Mouse (Mus musculus) limb, embryonic 10.5 days (tissue): ENCODE results near the gene Mrc2. TPM values are rescaled to one million over a fixed set of nuclear protein-coding genes. Genes with fewer than 3 reads are reported as not detected.

Source experiments
- DNase-seq: peaks from one replicate; pipeline ENCODE4 v3.0.0-alpha.2; 2017; ENCODE audit warnings: low spot score
- H3K27ac ChIP-seq: fragments of 300-500 bp; sonication (generic); 2 replicates; pipeline ENCODE4 v1.5.1; 2016; ENCODE audit warnings: mild to moderate bottlenecking
- H3K27me3 ChIP-seq: fragments of 300-500 bp; sonication (generic); 2 replicates; pipeline ENCODE4 v1.6.1; 2016; ENCODE audit warnings: low read depth, mild to moderate bottlenecking; ENCODE audit not compliant: poor library complexity, severe bottlenecking
- H3K36me3 ChIP-seq: fragments of 300-500 bp; sonication (generic); 2 replicates; pipeline ENCODE4 v1.6.1; 2016; ENCODE audit warnings: mild to moderate bottlenecking, moderate library complexity
- H3K4me1 ChIP-seq: fragments of 300-500 bp; sonication (generic); 2 replicates; pipeline ENCODE4 v1.6.1; 2016
- H3K4me3 ChIP-seq: fragments of 300-500 bp; sonication (generic); 2 replicates; pipeline ENCODE4 v1.5.1; 2016; ENCODE audit warnings: mild to moderate bottlenecking, moderate library complexity
- H3K9me3 ChIP-seq: fragments of 300-500 bp; sonication (generic); replicated peaks from 2 replicates; pipeline ENCODE4 v1.6.1; 2016; ENCODE audit warnings: mild to moderate bottlenecking
- WGBS: fragments of 180-500 bp; shearing (Covaris S2); methylation state at CpG from one replicate; pipeline ENCODE4 v1.1.7; 2016; 5-methylcytosine and 5-hydroxymethylcytosine counted together
- polyA plus RNA-seq: library from polyadenylated mRNA; unstranded; fragments of >200 nt; fragmentation: Nextera tagmentation; extraction: Ambion mirVana; gene quantifications from 2 replicates; pipeline ENCODE4 v1.2.1, GENCODE M21; 2016

Mrc2 gene
- polyA plus RNA-seq, 1 experiment from 2014 or later, result 31.6 TPM

- Histone ChIP-seq H3K36me3 (peaks cover 84% of the 10 kb centered on the region), H3K27ac (peak overlapping the region; percentile 70; the same call in 1 of the 2 replicates), H3K4me1 (peaks cover 49% of the 10 kb centered on the region), H3K27me3 (no peaks in the 10 kb centered on the region), H3K9me3 (no peaks in the 10 kb centered on the region), H3K4me3 (no peak overlapping the region)
- DNase-seq, result no peak
- WGBS, result 69% methylated on average over 12 of the region's 12 CpGs
These were observed 10.5 kb upstream of the Mrc2 start for GRCm38 (mm10) chr11:105281763-105282459.

DNA sequence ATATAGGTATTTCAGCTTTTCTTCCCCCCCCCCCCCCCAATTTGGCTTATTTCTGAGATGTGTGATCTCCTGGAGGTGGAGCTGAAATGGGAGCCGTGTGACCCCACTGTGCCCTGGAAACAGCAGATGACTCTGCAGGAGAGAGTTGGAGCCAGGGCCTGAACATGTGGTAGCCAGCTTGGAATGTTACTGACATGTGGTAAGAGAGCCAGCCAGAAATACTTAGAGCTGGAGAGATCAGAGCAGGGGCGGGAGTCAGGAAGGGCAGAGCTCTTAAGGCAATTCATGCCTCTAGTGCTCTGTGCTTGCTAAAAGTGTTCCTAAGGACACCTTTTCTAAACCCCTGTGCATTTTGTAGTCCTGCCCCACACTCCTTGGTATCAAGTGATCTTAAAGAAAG lies 10.0 kb upstream of the Mrc2 start:
- H3K36me3 ChIP-seq, result peaks cover 84% of the 10 kb centered on the region
- peaks cover 49% of the 10 kb centered on the region for H3K4me1 ChIP-seq
- DNase-seq, result peak; percentile 66
- H3K9me3 ChIP-seq, result no peaks in the 10 kb centered on the region
- peak overlapping the region; percentile 70; the same call in 1 of the 2 replicates for H3K27ac ChIP-seq
- H3K4me3 ChIP-seq, result no peak overlapping the region
- 0% methylated on average over 2 of the region's 2 CpGs for WGBS
- H3K27me3 ChIP-seq, result no peaks in the 10 kb centered on the region

DNA sequence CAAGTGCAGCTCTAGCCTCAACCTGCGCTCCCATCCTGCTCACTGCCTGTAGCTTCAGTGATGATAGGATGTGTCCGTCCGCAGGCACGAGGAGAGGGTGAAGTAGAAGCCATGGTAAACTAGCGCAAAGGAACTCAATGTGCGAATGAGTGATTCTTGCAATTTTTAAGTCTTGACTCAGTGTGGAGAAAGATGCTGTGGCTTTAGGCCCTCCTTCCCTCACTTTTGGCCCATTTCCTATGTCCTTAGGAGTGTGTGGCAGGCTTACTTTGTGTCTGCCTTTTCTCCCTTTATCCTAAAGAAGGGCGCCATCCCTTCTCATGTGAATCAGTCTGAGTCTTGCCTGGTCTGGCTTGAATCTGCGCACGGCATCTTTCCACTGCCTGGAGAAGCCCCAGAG lies 9.4 kb upstream of the Mrc2 start:
- peaks cover 49% of the 10 kb centered on the region for H3K4me1 ChIP-seq
- H3K27ac ChIP-seq, result peak overlapping the region; percentile 70; the same call in 1 of the 2 replicates

GRCm38 (mm10) chr11:105285720-105286119 lies 6.7 kb upstream of the Mrc2 start:
- 47% methylated on average over 3 of the region's 3 CpGs for WGBS
- H3K27ac ChIP-seq, result peak overlapping the region; percentile 84
- DNase-seq, result peak; percentile 54

More for the DNA sequence above, 9.4 kb upstream of the Mrc2 start:
- peaks cover 82% of the 10 kb centered on the region for H3K36me3 ChIP-seq
- no peaks in the 10 kb centered on the region for H3K9me3 ChIP-seq
- H3K27me3 ChIP-seq, result no peaks in the 10 kb centered on the region
- DNase-seq, result no peak
- WGBS, result 88% methylated on average over 9 of the region's 9 CpGs
- H3K4me3 ChIP-seq, result no peak overlapping the region

DNA sequence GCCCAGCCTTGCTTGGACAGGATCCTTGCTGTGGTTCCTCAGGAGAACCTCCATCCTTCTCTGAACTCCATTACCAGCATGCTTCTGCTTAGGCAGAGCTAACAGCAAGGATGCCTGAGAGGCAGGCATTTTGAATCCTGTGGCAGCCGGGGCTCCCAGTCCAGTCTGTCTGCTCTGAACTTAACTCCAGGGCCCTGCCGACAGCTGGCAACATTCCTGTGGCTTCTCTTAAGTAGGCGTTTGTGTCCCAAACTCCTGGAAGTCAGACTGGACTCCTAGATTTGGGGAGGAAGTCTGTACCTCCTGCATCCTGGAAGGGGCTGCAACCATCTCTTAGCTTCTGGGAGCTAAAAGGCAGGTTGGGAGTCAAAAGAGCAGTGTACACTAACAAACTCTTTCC lies 3.0 kb upstream of the Mrc2 start:
- Histone ChIP-seq H3K27ac (peak overlapping the region; percentile 58), H3K4me3 (no peak overlapping the region), H3K36me3 (peaks cover 38% of the 10 kb centered on the region), H3K9me3 (no peaks in the 10 kb centered on the region), H3K4me1 (peaks cover 71% of the 10 kb centered on the region), H3K27me3 (no peaks in the 10 kb centered on the region)
- no peak for DNase-seq
- WGBS, result 54% methylated on average over 3 of the region's 3 CpGs

More at GRCm38 (mm10) chr11:105285720-105286119, 6.7 kb upstream of the Mrc2 start:
- peaks cover 68% of the 10 kb centered on the region for H3K4me1 ChIP-seq
- no peaks in the 10 kb centered on the region for H3K9me3 ChIP-seq
- no peaks in the 10 kb centered on the region for H3K27me3 ChIP-seq
- H3K4me3 ChIP-seq, result 0 out of 2 replicates have a peak overlapping the region, but pooled peaks have one; percentile 6
- H3K36me3 ChIP-seq, result peaks cover 63% of the 10 kb centered on the region

DNA sequence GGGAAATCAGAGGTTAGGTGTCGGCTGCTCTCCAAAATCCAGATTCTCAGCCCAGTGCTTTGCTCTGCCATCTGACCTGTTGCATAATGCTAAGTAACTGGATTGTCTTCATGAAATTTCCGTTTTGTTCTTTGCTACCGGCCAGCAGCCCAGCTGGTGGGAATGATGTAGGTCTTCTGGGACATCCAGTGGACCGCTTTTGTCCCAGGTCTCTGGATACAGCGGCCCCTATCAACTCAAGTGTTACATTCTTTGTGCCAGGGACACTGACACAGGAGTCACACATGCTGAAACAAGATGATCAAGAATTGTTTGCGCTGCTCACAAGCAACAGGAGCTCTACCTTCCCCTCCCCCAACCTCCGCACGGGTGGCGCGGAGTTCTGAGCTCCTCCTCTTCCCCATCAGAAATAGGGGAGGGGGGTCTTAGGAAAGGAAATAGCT lies 741 bp upstream of the Mrc2 start:
- Histone ChIP-seq H3K4me3 (peak overlapping the region; percentile 86), H3K9me3 (no peaks in the 10 kb centered on the region), H3K27ac (peak overlapping the region; percentile 99), H3K4me1 (peaks cover 63% of the 10 kb centered on the region), H3K36me3 (peaks cover 31% of the 10 kb centered on the region), H3K27me3 (no peaks in the 10 kb centered on the region)
- DNase-seq, result no peak
- 3% methylated on average over 10 of the region's 10 CpGs for WGBS

DNA sequence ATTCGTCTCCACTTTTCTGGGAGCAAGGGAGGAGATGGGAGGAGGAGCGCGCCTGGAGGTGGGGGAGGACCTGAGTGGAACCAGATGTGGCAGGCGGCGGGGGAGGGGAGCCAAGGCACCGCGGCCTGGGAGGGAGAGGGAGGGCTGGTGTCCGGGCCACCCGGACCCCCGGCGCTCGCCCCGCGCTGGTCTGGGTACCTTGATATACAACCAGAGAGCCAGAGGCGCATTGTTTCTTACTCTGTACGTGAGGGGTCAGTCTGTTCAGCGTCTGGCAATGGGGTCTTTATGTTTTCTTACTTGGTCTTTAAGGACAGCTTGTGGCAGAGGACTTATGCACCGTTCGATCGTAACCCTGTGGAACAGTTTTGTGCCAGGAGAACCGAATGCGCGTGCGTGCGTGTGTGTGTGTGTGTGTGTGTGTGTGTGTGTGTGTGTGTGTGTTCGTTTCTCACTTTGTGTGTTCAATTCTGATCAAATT lies 698 bp downstream of the Mrc2 start:
- WGBS, result under 1% methylated on average over 26 of the region's 26 CpGs
- H3K27me3 ChIP-seq, result no peaks in the 10 kb centered on the region
- peak; percentile 94 for DNase-seq
- peak overlapping the region; percentile 99 for H3K27ac ChIP-seq
- peaks cover 63% of the 10 kb centered on the region for H3K4me1 ChIP-seq
- no peaks in the 10 kb centered on the region for H3K9me3 ChIP-seq
- H3K4me3 ChIP-seq, result peak overlapping the region; percentile 86
- H3K36me3 ChIP-seq, result peaks cover 33% of the 10 kb centered on the region

GRCm38 (mm10) chr11:105293901-105294494 lies 1.6 kb downstream of the Mrc2 start:
- Histone ChIP-seq H3K9me3 (no peaks in the 10 kb centered on the region), H3K27me3 (no peaks in the 10 kb centered on the region), H3K36me3 (peaks cover 39% of the 10 kb centered on the region), H3K27ac (peak overlapping the region; percentile 99), H3K4me1 (peaks cover 62% of the 10 kb centered on the region), H3K4me3 (peak overlapping the region; percentile 86)
- WGBS, result 2% methylated on average over 9 of the region's 9 CpGs
- DNase-seq, result peak; percentile 50

DNA sequence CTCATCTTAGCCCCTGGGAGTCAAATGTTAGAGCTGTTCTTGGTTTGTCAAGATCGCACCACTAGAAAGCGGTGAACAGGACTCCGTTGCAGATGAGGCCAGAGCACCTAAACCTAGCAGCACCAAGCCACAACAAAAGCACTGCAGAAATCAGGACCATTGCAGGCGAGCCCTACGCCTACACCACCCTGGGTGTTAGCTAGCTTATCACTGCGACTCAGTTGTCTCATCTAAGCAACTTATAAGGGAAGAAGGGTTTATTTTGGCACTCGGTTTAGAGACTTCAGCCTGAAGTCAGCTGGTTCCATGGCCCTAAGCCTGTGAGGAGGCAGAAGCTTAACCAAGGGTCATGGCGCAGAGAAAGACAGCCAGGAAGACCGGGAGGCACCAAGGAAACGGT lies 3.6 kb downstream of the Mrc2 start:
- Histone ChIP-seq H3K4me1 (peaks cover 47% of the 10 kb centered on the region), H3K4me3 (no peak overlapping the region), H3K27ac (no peak overlapping the region), H3K36me3 (peaks cover 58% of the 10 kb centered on the region), H3K9me3 (no peaks in the 10 kb centered on the region), H3K27me3 (no peaks in the 10 kb centered on the region)
- WGBS, result 89% methylated on average over 10 of the region's 10 CpGs
- DNase-seq, result no peak

- H3K27ac ChIP-seq, result no peak overlapping the region
- H3K9me3 ChIP-seq, result no peaks in the 10 kb centered on the region
- H3K4me1 ChIP-seq, result peaks cover 50% of the 10 kb centered on the region
- no peak for DNase-seq
- H3K4me3 ChIP-seq, result no peak overlapping the region
- H3K36me3 ChIP-seq, result peaks cover 47% of the 10 kb centered on the region
- H3K27me3 ChIP-seq, result no peaks in the 10 kb centered on the region
- 94% methylated on average over 7 of the region's 7 CpGs for WGBS
These were observed 17.8 kb downstream of the Mrc2 start for GRCm38 (mm10) chr11:105310197-105310596.

DNA sequence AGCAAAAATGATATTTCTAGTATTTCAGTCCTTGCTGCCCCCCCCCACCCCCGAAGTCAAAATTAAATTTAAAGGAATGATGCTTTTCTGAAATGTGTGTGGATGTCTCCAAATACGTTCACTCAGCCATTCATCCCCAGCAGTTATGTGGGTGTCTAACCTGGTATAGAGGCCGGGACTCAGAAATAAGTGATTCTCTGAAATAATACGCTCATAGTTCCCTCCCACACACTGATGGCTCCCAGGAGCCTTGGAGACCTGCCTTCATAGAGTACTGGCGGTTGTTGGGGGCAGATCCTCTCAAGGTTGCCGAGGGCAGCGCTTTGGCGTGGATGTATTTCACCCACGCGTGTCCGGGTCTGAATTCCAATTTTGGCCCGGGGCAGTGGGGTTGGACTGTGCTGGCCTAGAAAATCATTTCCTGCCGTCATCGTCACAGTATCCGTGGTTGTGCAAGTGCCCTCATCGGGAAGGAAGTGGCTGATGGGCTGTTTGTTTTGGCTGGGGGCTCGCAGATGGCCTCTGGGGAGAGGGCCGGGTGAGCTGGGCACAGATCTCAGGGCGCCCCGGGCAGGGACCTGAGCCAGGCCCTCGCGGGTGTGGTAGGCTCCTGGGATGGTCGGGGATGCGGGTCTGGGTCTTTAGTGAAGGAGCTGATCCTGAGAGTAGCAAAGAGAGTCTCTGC lies 19.0 kb downstream of the Mrc2 start:
- H3K4me1 ChIP-seq, result peaks cover 56% of the 10 kb centered on the region
- peaks cover 47% of the 10 kb centered on the region for H3K36me3 ChIP-seq
- DNase-seq, result no peak
- peak overlapping the region; percentile 28; the same call in 1 of the 2 replicates for H3K4me3 ChIP-seq
- WGBS, result 74% methylated on average over 24 of the region's 24 CpGs
- no peaks in the 10 kb centered on the region for H3K9me3 ChIP-seq
- no peaks in the 10 kb centered on the region for H3K27me3 ChIP-seq
- H3K27ac ChIP-seq, result peak overlapping the region; percentile 78

DNA sequence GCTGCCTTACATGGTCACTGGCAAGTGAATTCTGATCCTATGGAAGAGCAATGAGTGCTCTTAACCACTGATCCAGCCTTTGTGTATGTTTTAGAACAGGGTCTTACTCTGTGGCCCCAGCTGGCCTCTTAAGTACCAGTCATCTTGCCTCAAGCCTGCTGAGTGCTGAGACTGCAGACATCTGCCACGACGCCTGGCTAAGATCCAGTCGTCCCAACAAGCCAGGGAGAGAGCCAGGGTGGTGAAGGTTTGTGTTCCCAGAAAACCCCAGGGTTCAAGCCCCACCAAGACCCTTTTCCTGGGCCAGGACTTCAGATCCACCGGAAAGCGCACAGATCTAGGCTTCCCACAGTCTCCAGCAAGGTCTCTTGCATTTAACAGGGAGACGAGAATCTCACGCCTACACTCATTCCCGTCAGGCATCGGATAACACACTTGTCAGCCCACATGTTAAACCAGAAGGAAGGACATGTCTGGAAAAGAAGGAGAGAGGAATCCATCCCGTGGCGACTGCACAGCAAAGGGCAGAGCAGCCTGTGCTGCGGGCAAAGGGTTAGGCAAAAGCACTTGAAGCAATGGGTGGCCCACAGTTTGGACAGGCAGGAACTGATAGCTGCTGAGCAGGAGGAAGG lies 20.0 kb downstream of the Mrc2 start:
- whole genome bisulfite sequencing, result 22% methylated on average over 12 of the region's 12 CpGs
- no peak for DNase-seq
- H3K4me3 ChIP-seq, result peak overlapping the region; percentile 16
- H3K27ac ChIP-seq, result peak overlapping the region; percentile 68
- H3K27me3 ChIP-seq, result no peaks in the 10 kb centered on the region
- peaks cover 54% of the 10 kb centered on the region for H3K4me1 ChIP-seq
- H3K36me3 ChIP-seq, result peaks cover 47% of the 10 kb centered on the region
- no peaks in the 10 kb centered on the region for H3K9me3 ChIP-seq
